Mouse (Mus musculus) forebrain, embryonic 12.5 days (tissue): ENCODE measurements at regions not wholly inside any gene's neighbourhood (a gene's known extent, or its start where the extent isn't known, plus 50 kb on each side); places are given as distances from the start of the nearest gene placed in this dataset.

Experiments used
- ATAC-seq: fragments of 200-750 bp; cut with Nextera tagmentation; 2 replicates; pipeline ENCODE4 v1.8.0; 2017; ENCODE audit warnings: moderate TSS enrichment; ENCODE audit not compliant: low FRiP score
- H3K27ac ChIP-seq: fragments of 300-500 bp; sonication (generic); 2 replicates; pipeline ENCODE4 v1.5.1; 2016; ENCODE audit warnings: mild to moderate bottlenecking
- H3K27me3 ChIP-seq: fragments of 300-500 bp; sonication (generic); 2 replicates; pipeline ENCODE4 v1.6.1; 2016; ENCODE audit warnings: mild to moderate bottlenecking
- H3K36me3 ChIP-seq: fragments of 300-500 bp; sonication (generic); replicated peaks from 2 replicates; pipeline ENCODE4 v1.6.1; 2016; ENCODE audit warnings: mild to moderate bottlenecking
- H3K4me1 ChIP-seq: fragments of 300-500 bp; sonication (generic); 2 replicates; pipeline ENCODE4 v1.6.1; 2016
- H3K4me2 ChIP-seq: fragments of 300-500 bp; sonication (generic); 2 replicates; pipeline ENCODE4 v1.6.1; 2016; ENCODE audit warnings: mild to moderate bottlenecking, moderate library complexity
- H3K4me3 ChIP-seq: fragments of 300-500 bp; sonication (generic); replicated peaks from 2 replicates; pipeline ENCODE4 v1.5.1; 2016; ENCODE audit warnings: mild to moderate bottlenecking
- H3K9ac ChIP-seq: fragments of 300-500 bp; sonication (generic); 2 replicates; pipeline ENCODE4 v1.6.1; 2016; ENCODE audit warnings: mild to moderate bottlenecking
- H3K9me3 ChIP-seq: fragments of 300-500 bp; sonication (generic); 2 replicates; pipeline ENCODE4 v1.6.1; 2016
- WGBS: fragments of 180-500 bp; shearing (Covaris S2); methylation state at CpG from one replicate; pipeline ENCODE4 v1.1.7; 2016; 5-methylcytosine and 5-hydroxymethylcytosine counted together

DNA sequence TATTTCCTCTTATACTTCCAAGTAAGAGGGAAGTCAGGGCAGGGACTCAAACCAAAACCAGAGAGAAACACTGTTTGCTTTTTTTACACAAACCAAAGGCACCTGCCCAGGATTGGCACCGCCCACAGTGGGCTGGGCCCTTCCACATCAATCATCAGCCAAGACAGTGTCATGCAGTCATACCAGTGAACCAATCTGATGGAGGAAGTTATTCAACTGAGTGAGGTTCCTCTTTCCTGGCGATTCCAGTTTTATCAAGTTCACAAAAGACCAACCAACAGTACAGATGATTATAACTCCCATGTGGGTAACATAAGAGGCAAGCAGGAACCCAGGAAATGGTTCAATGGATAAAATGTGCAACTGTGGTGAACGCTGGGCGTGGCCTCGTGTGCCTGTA is 254.6 kb upstream of the Hs6st1 start:
- H3K4me2 ChIP-seq, result no peak overlapping the region
- 0 out of 2 replicates have a peak, but pooled peaks cover 4% of the 10 kb centered on the region for H3K4me1 ChIP-seq
- H3K27me3 ChIP-seq, result no peaks in the 10 kb centered on the region
- no peak overlapping the region for H3K4me3 ChIP-seq
- WGBS, result 93% methylated on average over 5 of the region's 5 CpGs
- H3K36me3 ChIP-seq, result no peaks in the 10 kb centered on the region
- no peak overlapping the region for H3K9ac ChIP-seq
- no peak for ATAC-seq
- no peak overlapping the region for H3K27ac ChIP-seq
- no peaks in the 10 kb centered on the region for H3K9me3 ChIP-seq

DNA sequence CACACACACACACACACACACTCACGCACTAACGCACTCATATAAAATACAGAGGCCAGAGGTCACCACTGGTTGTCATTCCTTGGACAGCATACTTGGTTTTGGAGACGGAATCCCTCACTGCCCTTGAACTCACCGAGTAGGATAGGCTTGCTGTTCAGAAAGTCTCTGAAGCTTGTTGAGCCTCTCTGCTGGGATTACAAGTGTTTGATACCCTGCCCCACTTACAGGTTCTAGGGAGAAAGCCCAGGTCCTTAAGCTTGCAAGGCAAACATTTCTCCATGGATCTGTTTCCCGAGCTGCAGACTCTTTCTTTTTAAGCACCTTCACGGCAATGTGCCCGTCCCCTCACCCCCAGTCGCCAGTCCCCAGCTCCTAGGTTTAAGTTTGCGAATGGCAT is 254.0 kb upstream of the Hs6st1 start:
- Histone ChIP-seq H3K27ac (no peak overlapping the region), H3K27me3 (no peaks in the 10 kb centered on the region), H3K36me3 (no peaks in the 10 kb centered on the region), H3K4me3 (no peak overlapping the region), H3K4me2 (no peak overlapping the region), H3K4me1 (0 out of 2 replicates have a peak, but pooled peaks cover 4% of the 10 kb centered on the region), H3K9ac (no peak overlapping the region), H3K9me3 (no peaks in the 10 kb centered on the region)
- ATAC-seq, result no peak
- 88% methylated on average over 9 of the region's 9 CpGs for WGBS

DNA sequence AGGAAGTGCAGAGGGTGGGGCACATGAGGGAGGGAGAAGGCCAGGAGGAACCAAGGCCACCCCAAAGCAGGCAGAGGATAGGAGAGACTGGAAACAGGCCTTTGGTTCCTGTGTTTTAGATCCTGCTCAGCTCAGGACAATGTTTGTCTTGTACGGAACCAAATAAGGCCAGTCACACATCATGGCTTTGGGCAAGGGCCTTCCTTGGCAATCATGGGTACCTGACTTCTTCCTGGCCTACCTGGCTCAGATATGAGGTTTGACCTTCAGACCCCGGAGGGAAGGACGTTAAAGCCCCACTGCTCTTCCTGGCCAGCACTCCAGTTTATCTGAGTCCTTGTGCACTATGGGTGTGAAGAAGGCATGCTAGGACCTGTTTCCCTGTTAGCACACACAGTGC is 253.4 kb upstream of the Hs6st1 start:
- Histone ChIP-seq H3K27ac (no peak overlapping the region), H3K9me3 (no peaks in the 10 kb centered on the region), H3K4me1 (0 out of 2 replicates have a peak, but pooled peaks cover 4% of the 10 kb centered on the region), H3K4me3 (no peak overlapping the region), H3K9ac (no peak overlapping the region), H3K4me2 (no peak overlapping the region), H3K36me3 (no peaks in the 10 kb centered on the region), H3K27me3 (no peaks in the 10 kb centered on the region)
- WGBS, result 98% methylated on average over 3 of the region's 3 CpGs
- no peak for ATAC-seq

DNA sequence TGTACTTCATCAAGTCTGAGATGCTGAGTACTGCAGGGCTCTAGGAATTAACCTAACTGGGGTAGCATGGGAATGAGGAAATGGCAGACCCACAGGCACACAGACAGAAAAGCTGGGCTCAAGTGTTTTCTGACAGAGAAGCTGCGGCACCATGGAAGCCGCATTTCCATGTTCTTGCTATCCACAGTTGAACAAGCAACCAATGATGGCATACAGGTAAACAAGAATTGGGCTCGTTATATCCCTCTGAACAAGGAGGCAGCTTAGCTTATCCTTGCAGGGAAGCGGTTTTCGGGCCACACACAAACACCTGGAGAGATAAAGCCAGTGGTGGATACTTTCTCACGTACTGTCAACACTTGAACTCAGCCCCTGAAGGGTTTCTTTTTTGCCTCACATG is 246.4 kb upstream of the Hs6st1 start:
- Histone ChIP-seq H3K36me3 (no peaks in the 10 kb centered on the region), H3K27ac (no peak overlapping the region), H3K4me1 (peaks cover 11% of the 10 kb centered on the region; the same call in 1 of the 2 replicates), H3K9me3 (no peaks in the 10 kb centered on the region), H3K27me3 (no peaks in the 10 kb centered on the region), H3K4me2 (no peak overlapping the region), H3K4me3 (no peak overlapping the region), H3K9ac (no peak overlapping the region)
- 89% methylated on average over 6 of the region's 6 CpGs for whole genome bisulfite sequencing
- ATAC-seq, result no peak

DNA sequence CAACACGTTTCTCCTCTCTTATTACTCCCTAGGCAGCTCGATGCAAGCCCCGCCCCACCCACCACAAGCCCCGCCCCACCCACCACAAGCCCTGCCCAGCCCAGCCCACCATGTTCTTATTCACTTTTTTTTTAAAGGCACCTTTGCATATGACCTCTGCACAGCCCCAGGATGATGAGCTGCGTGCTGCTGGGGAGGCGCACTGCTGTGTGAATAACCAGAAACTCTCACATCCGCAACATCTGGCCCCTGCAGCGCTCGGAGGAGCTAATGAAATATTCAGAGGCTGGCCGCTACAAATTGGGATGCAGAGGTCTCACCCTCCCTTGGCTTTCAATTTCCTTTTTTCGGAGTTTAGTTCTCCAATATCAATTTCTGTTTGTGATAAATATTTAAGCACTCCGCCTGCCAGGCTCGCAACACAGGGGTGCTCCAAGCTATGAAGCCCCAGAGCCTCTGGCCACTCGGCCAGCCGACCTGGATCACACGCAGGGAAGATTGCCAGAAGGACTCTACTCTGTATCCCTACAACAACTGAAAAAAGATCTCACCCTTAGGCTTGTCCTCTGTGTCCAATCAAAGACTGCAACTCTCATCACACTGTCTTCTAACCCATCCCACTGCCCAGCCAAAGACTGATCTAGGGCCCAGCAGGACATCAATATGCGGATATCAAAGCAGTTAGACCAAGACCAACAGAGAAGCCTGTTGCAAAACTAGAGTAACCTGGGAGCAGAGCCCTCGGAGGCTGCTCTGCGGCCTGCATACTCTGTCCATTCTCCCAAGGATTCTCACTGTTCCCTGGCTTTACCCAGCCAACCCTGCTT is 245.6 kb upstream of the Hs6st1 start:
- Histone ChIP-seq H3K27me3 (no peaks in the 10 kb centered on the region), H3K4me1 (peaks cover 11% of the 10 kb centered on the region; the same call in 1 of the 2 replicates), H3K9ac (no peak overlapping the region), H3K9me3 (no peaks in the 10 kb centered on the region), H3K4me3 (no peak overlapping the region), H3K36me3 (no peaks in the 10 kb centered on the region), H3K27ac (no peak overlapping the region), H3K4me2 (no peak overlapping the region)
- ATAC-seq, result no peak
- 63% methylated on average over 19 of the region's 19 CpGs for WGBS

DNA sequence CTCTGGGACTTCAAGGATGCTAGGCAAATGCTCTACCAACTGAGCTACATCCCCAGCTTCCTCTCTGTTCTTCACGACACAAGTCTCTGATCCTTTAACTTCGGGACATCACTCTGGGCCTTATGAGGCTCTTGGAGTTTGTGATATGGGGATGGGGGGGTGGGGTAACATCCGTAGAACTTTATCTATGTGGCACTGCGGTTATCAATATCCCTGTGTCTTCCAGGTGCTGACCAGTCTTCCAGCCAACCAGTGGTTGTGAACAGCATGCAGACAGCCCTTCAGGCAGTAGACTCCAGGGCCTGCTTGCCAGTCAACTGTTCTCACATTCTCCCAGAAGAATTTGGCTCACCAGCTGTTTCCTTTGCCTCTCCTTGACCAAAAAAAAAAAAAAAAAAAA is 244.7 kb upstream of the Hs6st1 start:
- Histone ChIP-seq H3K27ac (no peak overlapping the region), H3K9me3 (no peaks in the 10 kb centered on the region), H3K4me1 (peaks cover 11% of the 10 kb centered on the region; the same call in 1 of the 2 replicates), H3K27me3 (no peaks in the 10 kb centered on the region), H3K4me3 (no peak overlapping the region), H3K4me2 (no peak overlapping the region), H3K9ac (no peak overlapping the region), H3K36me3 (no peaks in the 10 kb centered on the region)
- WGBS, result 96% methylated on average over 4 of the region's 4 CpGs
- no peak for ATAC-seq

DNA sequence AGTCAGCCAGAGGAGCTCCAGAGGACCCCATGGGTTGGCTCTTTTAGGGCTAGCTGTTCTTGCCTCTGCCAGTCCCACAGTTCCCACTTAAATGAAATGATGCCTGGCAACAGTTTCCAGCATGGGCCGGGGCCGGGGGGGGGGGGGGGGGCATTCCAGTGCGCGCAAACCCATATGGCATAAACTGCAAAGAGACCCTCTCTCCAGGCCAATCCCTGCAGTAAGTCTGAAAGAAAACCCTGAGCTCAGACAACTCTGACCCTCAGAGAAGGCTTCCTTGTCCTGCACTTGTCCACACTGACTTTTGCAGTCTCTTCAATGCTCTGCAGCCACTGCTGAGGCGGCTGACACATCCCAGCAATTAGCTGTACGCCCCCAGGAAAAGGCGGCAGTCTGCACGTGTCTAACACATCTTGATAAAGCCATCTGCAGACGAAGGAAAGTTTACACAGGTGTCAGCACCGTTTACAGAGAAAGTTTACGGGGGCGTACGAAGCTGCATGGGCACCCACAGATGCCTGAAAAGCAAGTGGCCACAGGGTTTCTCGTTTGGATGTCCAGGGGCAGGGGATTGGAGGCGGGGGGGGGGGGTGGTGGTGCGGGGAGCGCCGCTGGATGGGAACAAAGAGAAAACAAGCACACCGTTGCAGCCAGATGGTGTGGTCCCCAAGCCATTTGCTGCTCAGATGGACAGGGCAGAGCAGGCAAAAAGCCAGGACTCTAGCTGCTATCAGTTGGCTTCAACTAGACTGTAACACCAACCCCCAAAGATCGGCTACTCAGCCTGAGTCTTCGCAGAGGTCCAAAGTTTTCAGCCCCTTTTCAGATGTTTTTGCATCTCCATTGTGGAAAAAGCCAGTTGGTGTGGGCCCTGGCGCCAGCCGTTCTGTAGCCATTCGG is 244.0 kb upstream of the Hs6st1 start:
- Histone ChIP-seq H3K9ac (no peak overlapping the region), H3K27me3 (no peaks in the 10 kb centered on the region), H3K4me1 (peaks cover 11% of the 10 kb centered on the region; the same call in 1 of the 2 replicates), H3K27ac (no peak overlapping the region), H3K36me3 (no peaks in the 10 kb centered on the region), H3K4me2 (no peak overlapping the region), H3K9me3 (no peaks in the 10 kb centered on the region), H3K4me3 (no peak overlapping the region)
- 74% methylated on average over 21 of the region's 24 CpGs for WGBS
- ATAC-seq, result no peak

DNA sequence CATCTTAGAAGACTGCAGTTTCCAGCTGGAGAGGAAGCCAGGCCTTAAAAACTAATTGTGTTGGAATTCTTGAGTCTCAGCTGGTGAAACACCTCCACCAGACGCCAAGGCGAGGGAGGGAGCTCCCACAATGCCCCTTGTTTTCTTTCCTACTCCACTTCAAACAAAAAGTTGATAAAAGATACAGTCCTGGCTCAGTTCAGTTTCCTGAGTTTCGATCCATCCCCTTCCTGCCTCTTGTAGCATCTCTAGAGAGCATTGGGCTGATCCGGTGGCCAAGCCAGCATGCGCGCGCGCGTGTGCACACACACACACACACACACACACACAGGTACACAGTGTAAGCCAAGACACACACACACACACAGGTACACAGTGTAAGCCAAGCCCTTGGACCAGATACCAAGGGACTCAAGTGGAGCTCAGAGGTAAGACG is 242.7 kb upstream of the Hs6st1 start:
- H3K27me3 ChIP-seq, result no peaks in the 10 kb centered on the region
- WGBS, result 84% methylated on average over 10 of the region's 10 CpGs
- H3K27ac ChIP-seq, result no peak overlapping the region
- no peaks in the 10 kb centered on the region for H3K36me3 ChIP-seq
- no peak overlapping the region for H3K4me3 ChIP-seq
- ATAC-seq, result no peak
- no peaks in the 10 kb centered on the region for H3K9me3 ChIP-seq
- H3K4me2 ChIP-seq, result no peak overlapping the region
- H3K4me1 ChIP-seq, result peaks cover 11% of the 10 kb centered on the region; the same call in 1 of the 2 replicates
- no peak overlapping the region for H3K9ac ChIP-seq

DNA sequence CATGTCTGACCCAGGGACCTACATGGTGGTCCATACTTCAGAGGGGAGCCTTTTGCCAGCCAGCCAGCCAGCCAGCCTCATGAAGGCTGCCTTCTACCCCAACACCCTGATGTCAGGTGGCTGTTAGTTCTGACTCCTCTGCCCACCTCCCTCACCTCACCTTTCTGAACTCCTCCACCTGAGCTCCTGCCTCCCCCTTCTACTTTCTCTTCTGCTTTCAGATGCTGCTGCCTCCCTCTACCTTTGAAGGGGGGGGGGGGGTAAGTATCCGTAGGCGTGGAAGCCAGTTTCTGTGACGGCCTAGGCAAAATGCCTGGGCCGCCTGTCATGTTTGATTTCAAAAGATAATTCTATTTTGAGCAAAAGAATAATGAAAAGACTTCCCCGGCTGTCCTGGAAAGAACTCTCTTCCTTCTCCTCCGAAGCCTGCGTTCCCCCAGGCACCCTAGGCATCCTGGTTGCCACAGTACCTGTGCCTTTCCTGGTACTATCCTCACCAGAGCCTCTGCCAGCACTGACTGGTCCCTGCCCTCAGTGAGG is 241.6 kb upstream of the Hs6st1 start:
- Histone ChIP-seq H3K27ac (no peak overlapping the region), H3K9me3 (no peaks in the 10 kb centered on the region), H3K9ac (no peak overlapping the region), H3K4me2 (no peak overlapping the region), H3K36me3 (no peaks in the 10 kb centered on the region), H3K4me1 (peaks cover 11% of the 10 kb centered on the region; the same call in 1 of the 2 replicates), H3K27me3 (no peaks in the 10 kb centered on the region), H3K4me3 (no peak overlapping the region)
- no peak for ATAC-seq
- WGBS, result 85% methylated on average over 7 of the region's 7 CpGs

DNA sequence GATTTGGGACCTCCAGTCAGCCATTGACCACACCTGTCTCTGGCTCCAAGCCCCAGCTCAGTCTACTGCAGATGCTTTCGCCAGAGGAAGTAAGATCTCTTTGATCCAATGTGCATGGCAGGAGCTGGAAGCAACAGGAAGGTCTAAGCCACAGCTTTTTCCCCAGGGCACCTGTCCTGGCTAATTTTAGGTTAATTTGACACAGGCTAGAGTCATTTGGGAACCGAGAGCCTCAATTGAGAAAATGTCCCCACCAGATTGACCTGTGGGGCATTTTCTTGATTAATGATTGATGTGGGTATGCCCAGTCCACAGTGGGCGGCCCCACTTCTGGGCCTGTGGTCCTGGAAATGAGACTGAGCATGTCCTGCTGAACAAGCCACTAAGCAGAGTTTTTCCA is 240.7 kb upstream of the Hs6st1 start:
- H3K4me3 ChIP-seq, result no peak overlapping the region
- H3K4me1 ChIP-seq, result peaks cover 8% of the 10 kb centered on the region; the same call in 1 of the 2 replicates
- no peaks in the 10 kb centered on the region for H3K36me3 ChIP-seq
- no peak overlapping the region for H3K27ac ChIP-seq
- no peak overlapping the region for H3K4me2 ChIP-seq
- no peak for ATAC-seq
- H3K9ac ChIP-seq, result no peak overlapping the region
- no peaks in the 10 kb centered on the region for H3K27me3 ChIP-seq
- WGBS, result 82% methylated on average over 3 of the region's 3 CpGs
- H3K9me3 ChIP-seq, result no peaks in the 10 kb centered on the region

DNA sequence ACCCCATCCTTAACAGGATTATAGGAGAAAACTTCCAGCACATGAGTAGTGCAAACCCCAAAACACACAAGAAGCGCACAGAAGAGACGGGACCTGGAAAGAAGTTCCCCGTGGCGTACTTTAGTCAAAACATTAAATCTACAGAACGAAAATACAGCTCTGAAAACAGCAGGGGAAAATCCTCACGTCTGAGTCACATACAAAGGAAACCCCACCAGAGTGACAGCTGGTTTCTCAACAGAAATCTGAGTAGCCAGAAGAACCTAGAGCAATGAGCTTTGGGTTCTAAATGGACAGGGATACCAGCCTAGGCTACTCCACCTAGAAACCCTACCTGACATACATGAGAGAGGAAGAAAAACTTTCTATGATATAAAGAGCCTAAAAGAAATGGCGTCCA is 234.0 kb upstream of the Hs6st1 start:
- H3K27me3 ChIP-seq, result no peaks in the 10 kb centered on the region
- no peaks in the 10 kb centered on the region for H3K4me1 ChIP-seq
- no peak for ATAC-seq
- no peak overlapping the region for H3K27ac ChIP-seq
- no peaks in the 10 kb centered on the region for H3K36me3 ChIP-seq
- no peak overlapping the region for H3K9ac ChIP-seq
- H3K4me2 ChIP-seq, result no peak overlapping the region
- WGBS, result 82% methylated on average over 7 of the region's 7 CpGs
- no peaks in the 10 kb centered on the region for H3K9me3 ChIP-seq
- no peak overlapping the region for H3K4me3 ChIP-seq

DNA sequence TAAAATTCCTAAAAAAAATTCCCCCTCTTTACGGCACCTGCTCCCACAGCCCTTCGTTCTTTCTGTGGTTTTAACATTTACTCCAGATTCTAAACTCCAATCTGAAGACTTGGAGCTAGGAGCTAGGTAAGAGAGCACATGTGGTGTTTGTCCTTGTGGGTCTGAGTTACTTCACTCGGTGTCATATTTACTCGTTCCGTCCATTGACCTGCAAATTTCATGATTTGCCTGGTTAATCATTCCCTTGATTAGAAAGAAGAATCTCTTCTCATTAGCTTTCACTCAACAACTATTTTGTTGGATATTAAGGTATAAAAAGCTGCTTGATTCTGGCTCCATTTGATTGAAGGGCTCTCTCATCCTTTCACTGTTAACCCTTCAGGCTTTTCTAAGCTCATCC is 231.6 kb upstream of the Hs6st1 start:
- no peaks in the 10 kb centered on the region for H3K4me1 ChIP-seq

More for the DNA sequence above, 231.6 kb upstream of the Hs6st1 start:
- WGBS, result 82% methylated on average over 5 of the region's 5 CpGs
- Histone ChIP-seq H3K9ac (no peak overlapping the region), H3K27me3 (no peaks in the 10 kb centered on the region), H3K4me3 (no peak overlapping the region), H3K4me2 (no peak overlapping the region), H3K36me3 (no peaks in the 10 kb centered on the region), H3K9me3 (no peaks in the 10 kb centered on the region), H3K27ac (no peak overlapping the region)
- no peak for ATAC-seq
